Mouse (Mus musculus) bone marrow, adult 2 months (tissue): ENCODE data around the gene Trmt10b.

Experiments
- CTCF ChIP-seq: fragments of 200-500 bp; IDR thresholded peaks from 2 replicates; pipeline ENCODE4 v1.5.1; 2011; ENCODE audit warnings: low read length, control low read depth; ENCODE audit not compliant: control insufficient read depth, insufficient read depth
- POLR2A ChIP-seq: fragments of 200-500 bp; IDR thresholded peaks from 2 replicates; pipeline ENCODE4 v1.6.1; 2011; ENCODE audit warnings: low read depth, mild to moderate bottlenecking, control low read depth, low read length, borderline replicate concordance; ENCODE audit not compliant: control insufficient read depth

GRCm38 (mm10) chr4:45279292-45279691, 17.6 kb upstream of the Trmt10b start:
- TF ChIP-seq CTCF (no peak), POLR2A (no peak)
